Mouse (Mus musculus) brain, embryonic 14.5 days (tissue): Measurements from ENCODE around the gene Zp3r.

Experiments used
- CTCF ChIP-seq: fragments of 200-500 bp; IDR thresholded peaks from 2 replicates; pipeline ENCODE4 v1.5.1; 2012; ENCODE audit warnings: inconsistent platforms, mild to moderate bottlenecking, moderate library complexity, borderline replicate concordance; ENCODE audit not compliant: insufficient read depth, insufficient read length; ENCODE audit errors: extremely low read depth
- POLR2A ChIP-seq: fragments of 200-500 bp; IDR thresholded peaks from 2 replicates; pipeline ENCODE4 v1.6.1; 2012; ENCODE audit warnings: mild to moderate bottlenecking, inconsistent platforms, borderline replicate concordance; ENCODE audit not compliant: poor library complexity, insufficient read depth, insufficient read length, severe bottlenecking; ENCODE audit errors: extremely low read depth

GRCm38 (mm10) chr1:130629521-130629920, at the start of gene Zp3r:
- TF ChIP-seq CTCF: no peak
- TF ChIP-seq POLR2A: no peak
